ENCODE assay signal across 9 mouse cellular contexts in genomic region chr17:7826819-7827515, GRCm38 (mm10). TPM values are rescaled to one million over a fixed set of nuclear protein-coding genes. Genes with fewer than 3 reads are reported as not detected.
DNase-seq lines count a peak whose midpoint lies in the region; ATAC-seq and TF ChIP-seq lines count a peak whose summit lies in the region.
"Had no signal": no experiment of that assay in that cellular context is flagged by ENCODE, and none has a peak within 500 bp of the region (broad histone marks: within the 10 kb centered on the region; RNA-seq: fewer than 3 reads in every experiment).

Fndc1 (minus strand) TSS chr17:7827302.

- peak; percentile 49 to 64 for DNase-seq in left cerebral cortex, adult 18-20 months (ENCODE audit: low spot score in 2 of 2)
- no peak for DNase-seq in left cerebral cortex, adult 11 months (ENCODE audit: low spot score)
- DNase-seq in embryonic facial prominence, embryonic 14.5 days (ENCODE audit: low spot score): peak; percentile 65
- DNase-seq in kidney, postnatal 0 days (ENCODE audit: low spot score): peak; percentile 68
- DNase-seq in thymus, postnatal 25 days: peak; percentile 57

- ATAC-seq in embryonic facial prominence, embryonic 14.5 days (ENCODE audit: low read depth): peak; percentile 71
- ATAC-seq in heart, embryonic 11.5 days (replicated peaks; ENCODE audit: insufficient number of reproducible peaks, low FRiP score, low TSS enrichment): peak; percentile 35; the same call in 1 of the 2 replicates
- ATAC-seq in kidney, postnatal 0 days (replicated peaks; ENCODE audit: low FRiP score, low read depth): peak; percentile 40; the same call in 1 of the 2 replicates
- no peak for ATAC-seq in liver, embryonic 15.5 days (ENCODE audit: insufficient read depth)
- ATAC-seq in neural tube, embryonic 12.5 days (ENCODE audit: low FRiP score, low read depth): peak; percentile 72

- H3K36me3 ChIP-seq in embryonic facial prominence, embryonic 14.5 days (ENCODE audit: control insufficient read depth, insufficient read depth, low read length): no peaks in the 10 kb centered on the region
- no peaks in the 10 kb centered on the region for H3K36me3 ChIP-seq in heart, embryonic 11.5 days (ENCODE audit: control insufficient read depth, insufficient read depth, low read length)
- no peaks in the 10 kb centered on the region for H3K36me3 ChIP-seq in kidney, postnatal 0 days (ENCODE audit: insufficient read depth, low read length)
- no peaks in the 10 kb centered on the region for H3K36me3 ChIP-seq in liver, embryonic 15.5 days (replicated peaks)
- no peaks in the 10 kb centered on the region for H3K36me3 ChIP-seq in neural tube, embryonic 12.5 days
- H3K36me3 ChIP-seq: G1E had no signal

- TF ChIP-seq CTCF in kidney, postnatal 0 days (IDR thresholded peaks at IDR 0.05; ENCODE audit: low read depth): peak; percentile 74

- peaks cover 24% of the 10 kb centered on the region for H3K27me3 ChIP-seq in embryonic facial prominence, embryonic 14.5 days (replicated peaks; ENCODE audit: control insufficient read depth, insufficient read depth, low read length)
- H3K27me3 ChIP-seq in heart, embryonic 11.5 days (ENCODE audit: control insufficient read depth, insufficient read depth, low read length): peaks cover 55% of the 10 kb centered on the region
- peaks cover 24% of the 10 kb centered on the region for H3K27me3 ChIP-seq in kidney, postnatal 0 days (ENCODE audit: insufficient read depth, low read length)
- peaks cover 49% of the 10 kb centered on the region for H3K27me3 ChIP-seq in liver, embryonic 15.5 days
- H3K27me3 ChIP-seq in neural tube, embryonic 12.5 days (replicated peaks): peaks cover 10% of the 10 kb centered on the region

- H3K4me3 ChIP-seq in embryonic facial prominence, embryonic 14.5 days (ENCODE audit: low read depth, low read length): peak within 1 kb of the TSS; percentile 56
- peak within 1 kb of the TSS; percentile 48 for H3K4me3 ChIP-seq in heart, embryonic 11.5 days (ENCODE audit: low read depth, low read length)
- H3K4me3 ChIP-seq in kidney, postnatal 0 days (replicated peaks; ENCODE audit: low read depth, low read length): peak within 1 kb of the TSS; percentile 42
- H3K4me3 ChIP-seq in liver, embryonic 15.5 days (replicated peaks): peak within 1 kb of the TSS; percentile 33
- H3K4me3 ChIP-seq in neural tube, embryonic 12.5 days: peak within 1 kb of the TSS; percentile 49

- no peaks in the 10 kb centered on the region for H3K9me3 ChIP-seq in embryonic facial prominence, embryonic 14.5 days (ENCODE audit: control insufficient read depth, low read length)
- no peaks in the 10 kb centered on the region for H3K9me3 ChIP-seq in heart, embryonic 11.5 days (replicated peaks; ENCODE audit: control insufficient read depth, low read length)
- no peaks in the 10 kb centered on the region for H3K9me3 ChIP-seq in kidney, postnatal 0 days (replicated peaks; ENCODE audit: low read length)
- no peaks in the 10 kb centered on the region for H3K9me3 ChIP-seq in liver, embryonic 15.5 days (replicated peaks)
- no peaks in the 10 kb centered on the region for H3K9me3 ChIP-seq in neural tube, embryonic 12.5 days

- H3K4me1 ChIP-seq in embryonic facial prominence, embryonic 14.5 days (ENCODE audit: control insufficient read depth, insufficient read depth, low read length): no peaks in the 10 kb centered on the region; the same call in 1 of the 2 replicates
- H3K4me1 ChIP-seq in heart, embryonic 11.5 days (ENCODE audit: control insufficient read depth, insufficient read depth, low read length): peaks cover 3% of the 10 kb centered on the region
- H3K4me1 ChIP-seq in kidney, postnatal 0 days (replicated peaks; ENCODE audit: insufficient read depth, low read length): peaks cover 3% of the 10 kb centered on the region; the same call in 1 of the 2 replicates
- H3K4me1 ChIP-seq in liver, embryonic 15.5 days (replicated peaks): no peaks in the 10 kb centered on the region; the same call in 1 of the 2 replicates
- H3K4me1 ChIP-seq in neural tube, embryonic 12.5 days: peaks cover 9% of the 10 kb centered on the region

- H3K9ac ChIP-seq in embryonic facial prominence, embryonic 14.5 days (ENCODE audit: low read depth, low read length): peak within 1 kb of the TSS; percentile 72
- H3K9ac ChIP-seq in heart, embryonic 11.5 days (ENCODE audit: low read depth, low read length): peak within 1 kb of the TSS; percentile 62
- H3K9ac ChIP-seq in kidney, postnatal 0 days (ENCODE audit: low read depth, low read length): no peak within 1 kb of the TSS
- no peak within 1 kb of the TSS for H3K9ac ChIP-seq in liver, embryonic 15.5 days
- H3K9ac ChIP-seq in neural tube, embryonic 12.5 days: peak within 1 kb of the TSS; percentile 57

- 1% methylated on average over 29 of the region's 60 CpGs for WGBS in embryonic facial prominence, embryonic 14.5 days
- WGBS in heart, embryonic 11.5 days (ENCODE audit: insufficient replicate concordance): 2% methylated on average over 60 of the region's 60 CpGs
- 1% methylated on average over 60 of the region's 60 CpGs for WGBS in kidney, postnatal 0 days
- WGBS in liver, embryonic 15.5 days (ENCODE audit: insufficient replicate concordance): 2% methylated on average over 60 of the region's 60 CpGs
- WGBS in neural tube, embryonic 12.5 days: 1% methylated on average over 60 of the region's 60 CpGs

- H3K4me2 ChIP-seq in embryonic facial prominence, embryonic 14.5 days (ENCODE audit: low read depth, low read length): peak within 1 kb of the TSS; percentile 97
- peak within 1 kb of the TSS; percentile 89 for H3K4me2 ChIP-seq in heart, embryonic 11.5 days
- peak within 1 kb of the TSS; percentile 77 for H3K4me2 ChIP-seq in kidney, postnatal 0 days (ENCODE audit: low read length)
- H3K4me2 ChIP-seq in liver, embryonic 15.5 days: peak within 1 kb of the TSS; percentile 53
- H3K4me2 ChIP-seq in neural tube, embryonic 12.5 days (replicated peaks): peak within 1 kb of the TSS; percentile 98

- H3K27ac ChIP-seq in embryonic facial prominence, embryonic 14.5 days (replicated peaks; ENCODE audit: low read depth, low read length): no peak within 1 kb of the TSS
- H3K27ac ChIP-seq in heart, embryonic 11.5 days (ENCODE audit: low read depth, low read length): no peak within 1 kb of the TSS
- H3K27ac ChIP-seq in kidney, postnatal 0 days: no peak within 1 kb of the TSS
- no peak within 1 kb of the TSS for H3K27ac ChIP-seq in liver, embryonic 15.5 days (replicated peaks)
- H3K27ac ChIP-seq in neural tube, embryonic 12.5 days: no peak within 1 kb of the TSS

RNA-seq across cellular contexts. Expression of gene Fndc1, which starts in this region (rescaled TPM):
- total RNA-seq in left cerebral cortex, adult 18-20 months (2021): 1 to 10 TPM; 4.5 to 4.6 TPM
- 63.9 and 64.1 TPM in 2 replicates for polyA plus RNA-seq in embryonic facial prominence, embryonic 14.5 days (2014; fragmentation: Nextera tagmentation; extraction: Ambion mirVana)
- 0.69 and 2.2 TPM in 2 replicates for polyA plus RNA-seq in heart, embryonic 11.5 days (2014; fragmentation: Nextera tagmentation; extraction: Ambion mirVana)
- polyA plus RNA-seq in kidney, postnatal 0 days (2015; fragmentation: Nextera tagmentation; extraction: Ambion mirVana): 3.1 and 3.4 TPM in 2 replicates
- 0.53 and 0.76 TPM in 2 replicates for polyA plus RNA-seq in liver, embryonic 15.5 days (2015; fragmentation: Nextera tagmentation; extraction: Ambion mirVana)
- polyA plus RNA-seq in neural tube, embryonic 12.5 days (2016; fragmentation: Nextera tagmentation; extraction: Ambion mirVana): 1.8 and 2.1 TPM in 2 replicates
- polyA plus RNA-seq: G1E had no signal

Comparison
In these comparisons a context has a peak if more than half of its experiments do, and no peak if none do; other contexts are left out.
1. RNA of gene Fndc1 (polyA plus RNA-seq): 63.9 to 64.1 TPM in embryonic facial prominence, embryonic 14.5 days; 3.1 to 3.4 TPM in kidney, postnatal 0 days, 0.69 to 2.2 TPM in heart, embryonic 11.5 days, 1.8 to 2.1 TPM in neural tube, embryonic 12.5 days and 0.53 to 0.76 TPM in liver, embryonic 15.5 days; every median in the first group is over 10 times any median in the second.
2. H3K9ac ChIP-seq: peak in embryonic facial prominence, embryonic 14.5 days (single experiment), heart, embryonic 11.5 days (single experiment) and neural tube, embryonic 12.5 days (single experiment); none in kidney, postnatal 0 days (single experiment) and liver, embryonic 15.5 days (single experiment).
3. Peak in every context shown above with its lines, with median percentiles within 50 percentile points of each other: H3K4me2 ChIP-seq and H3K4me3 ChIP-seq.